Mouse (Mus musculus) fibroblast of lung, adult 2 months (primary cell): ENCODE data around the gene 1700001K19Rik.
"Not testable (repeated sequence)": the region's sequence is repeated elsewhere in the genome, so short reads cannot be mapped to it uniquely, and the experiment has no call there.

Experiments used
- DNase-seq: peaks from one replicate; pipeline ENCODE4 v3.0.0-alpha.2; 2011; ENCODE audit warnings: low read depth

Gene 1700001K19Rik

DNA sequence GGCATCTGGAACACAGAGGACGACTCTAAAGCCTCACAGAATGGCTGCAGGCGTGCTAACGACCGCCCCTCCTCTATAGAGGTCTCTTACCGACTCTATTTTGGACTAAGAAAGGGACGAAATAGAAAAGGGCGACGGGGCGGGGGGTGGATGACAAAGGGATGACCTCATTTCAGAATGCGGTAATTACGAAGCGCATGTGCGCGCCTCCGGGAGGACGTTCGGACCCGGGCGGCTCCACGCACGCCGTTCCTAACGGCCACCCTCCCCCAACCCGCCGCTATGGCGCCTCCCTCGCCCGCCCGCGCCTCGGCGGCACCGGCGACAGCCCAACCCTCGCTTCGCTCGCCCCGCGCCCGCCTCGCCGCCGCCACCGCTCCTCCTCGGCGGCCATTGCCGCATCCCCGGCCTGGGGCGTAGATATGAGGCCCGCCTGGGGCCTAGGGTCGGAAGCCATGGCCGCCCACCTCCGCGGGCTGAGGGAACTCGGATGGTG, 13.3 kb upstream of the 1700001K19Rik start:
- DNase-seq: no peak

DNA sequence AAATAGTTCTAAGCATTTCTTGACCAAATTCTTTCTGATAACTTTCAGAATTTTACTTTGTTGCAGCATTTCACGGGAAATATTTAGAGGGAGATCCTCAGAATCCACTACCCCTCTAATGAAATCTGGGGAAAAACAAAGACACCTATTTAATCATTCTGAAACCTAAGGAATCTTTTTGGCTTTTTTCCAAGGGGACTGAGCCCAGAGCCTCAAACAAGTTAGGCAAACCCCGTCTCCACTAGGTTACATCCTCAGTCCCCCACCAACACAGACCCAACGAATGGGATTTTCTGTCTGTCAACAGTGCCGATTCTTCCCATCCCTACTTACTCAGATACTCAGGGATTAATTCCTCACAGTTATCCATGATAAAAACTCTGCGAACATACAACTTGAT, 11.0 kb upstream of the 1700001K19Rik start:
- DNase-seq: not testable (repeated sequence)

DNA sequence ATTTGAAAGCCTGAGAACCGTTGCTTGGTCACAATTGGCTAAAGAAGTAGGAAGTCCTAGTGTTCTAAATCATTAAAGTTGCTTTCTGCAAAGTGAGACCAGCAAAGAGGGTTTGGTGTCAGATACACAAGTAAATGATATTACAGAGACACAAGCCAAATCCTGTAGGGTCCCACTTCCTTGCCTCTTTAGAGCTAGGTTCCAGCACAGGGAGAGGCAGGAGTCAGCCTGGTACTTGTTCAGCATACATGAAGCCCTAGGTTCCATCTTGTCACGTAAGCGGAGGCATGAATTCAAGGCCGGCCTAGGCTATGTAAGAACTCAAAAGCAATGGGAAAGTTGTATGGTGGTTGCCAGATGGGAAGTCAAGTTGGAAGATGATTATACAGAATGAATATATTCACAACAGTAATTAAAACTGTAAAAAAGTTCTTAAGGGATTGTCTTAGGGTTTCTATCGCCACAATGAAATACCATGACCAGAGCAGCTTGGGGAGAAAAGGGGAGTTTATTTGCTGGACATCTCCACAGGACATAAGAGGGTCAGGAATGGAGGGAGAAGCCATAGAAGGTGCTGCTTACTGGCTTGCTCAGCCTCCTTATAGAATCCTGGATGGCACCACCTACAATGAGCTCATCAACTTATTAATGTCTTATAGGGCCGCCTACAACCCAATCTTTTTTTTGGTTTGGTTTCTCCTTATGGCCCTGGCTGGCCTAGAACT, 7.7 kb upstream of the 1700001K19Rik start:
- DNase-seq: no peak

DNA sequence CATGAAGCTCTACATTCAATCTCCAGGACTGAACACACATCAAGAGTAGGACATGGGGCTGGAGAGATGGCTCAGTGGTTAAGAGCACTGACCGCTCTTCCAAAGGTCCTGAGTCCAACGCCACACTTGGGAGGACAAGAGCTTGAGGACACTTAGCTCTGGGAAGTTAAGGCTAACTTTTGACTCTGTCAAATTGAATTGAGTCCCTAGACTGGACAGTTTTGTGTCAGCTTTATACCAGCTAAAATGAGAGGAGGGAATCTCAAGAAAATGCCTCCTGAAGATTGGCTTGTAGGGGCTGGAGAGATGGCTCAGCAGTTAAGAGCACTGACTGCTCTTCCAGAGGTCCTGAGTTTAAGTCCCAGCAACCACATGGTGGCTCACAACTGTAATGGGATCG, 6.5 kb upstream of the 1700001K19Rik start:
- DNase-seq: not testable (repeated sequence)

DNA sequence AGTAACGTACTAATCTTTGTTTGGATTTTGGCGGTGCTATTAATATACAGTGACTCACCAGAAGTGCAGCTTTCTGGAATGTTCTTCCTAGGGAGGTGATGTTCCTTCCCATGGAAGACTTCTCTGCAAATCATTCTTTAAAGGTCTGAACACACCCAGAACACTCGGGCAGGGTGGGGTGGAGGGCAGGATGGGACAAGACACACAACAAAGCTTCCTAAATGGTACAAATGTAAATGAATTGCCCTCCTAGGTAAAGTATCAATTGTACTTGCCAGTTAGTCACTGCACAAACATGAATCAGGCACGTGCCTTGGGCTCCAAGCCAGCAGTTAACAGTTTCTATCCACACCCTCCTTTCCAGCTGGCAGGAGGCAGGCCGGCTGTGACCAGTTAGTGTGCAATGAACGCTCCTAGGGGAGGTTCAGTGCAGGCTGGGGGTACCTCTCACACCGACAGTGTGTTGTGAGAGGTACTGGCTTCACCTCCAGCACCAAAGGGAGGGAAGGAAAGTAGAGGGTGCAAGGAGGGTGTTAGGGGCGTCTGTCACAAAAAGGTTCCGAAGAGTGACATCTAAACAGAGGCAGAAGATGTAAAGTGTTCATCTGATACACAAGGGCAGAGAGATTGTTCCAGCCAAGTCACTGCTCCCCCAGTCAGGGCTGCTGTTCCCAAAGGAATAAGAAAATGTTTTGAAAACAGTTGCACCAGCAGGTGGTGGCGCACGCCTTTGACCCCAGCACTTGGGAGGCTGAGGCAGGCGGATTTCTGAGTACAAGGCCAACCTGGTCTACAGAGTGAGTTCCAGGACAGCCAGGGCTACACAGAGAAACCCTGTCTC, 5.7 kb upstream of the 1700001K19Rik start:
- DNase-seq: peak; percentile 83

DNA sequence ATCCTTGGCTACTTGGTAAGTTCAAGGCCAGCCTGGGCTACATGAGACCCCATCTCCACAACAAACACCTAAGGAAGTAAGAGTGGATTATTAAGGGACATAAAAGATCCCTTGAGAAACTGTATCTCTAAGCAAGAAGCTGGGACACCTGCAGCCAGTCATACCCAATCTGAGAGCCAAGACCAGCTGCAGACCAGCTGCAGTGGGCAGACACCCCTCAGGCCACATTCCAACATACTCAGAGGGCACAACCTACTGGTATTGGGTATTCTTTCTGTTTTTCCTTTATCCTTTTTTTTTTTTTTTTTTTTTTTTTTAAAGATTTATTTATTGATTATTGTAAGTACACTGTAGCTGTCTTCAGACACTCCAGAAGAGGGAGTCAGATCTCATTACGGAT, 1.2 kb upstream of the 1700001K19Rik start:
- DNase-seq: no peak

DNA sequence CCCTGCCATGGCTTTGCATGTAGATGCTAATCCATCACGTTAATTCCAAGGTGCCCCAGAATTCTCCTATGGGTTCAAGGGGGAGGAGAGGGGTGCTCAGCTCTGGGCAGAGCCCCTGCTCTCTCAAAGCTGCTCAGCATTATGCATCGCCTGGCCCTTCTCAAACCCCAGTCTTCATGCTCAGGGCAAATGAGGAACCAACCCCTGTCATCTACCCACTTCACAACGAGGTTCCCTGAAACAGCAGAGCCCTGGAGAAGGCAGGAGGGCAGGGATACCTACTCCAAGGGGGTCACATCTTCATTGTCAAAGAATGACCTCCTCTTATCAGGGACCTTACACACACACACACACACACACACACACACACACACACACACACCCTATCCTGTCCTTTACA, 541 bp downstream of the 1700001K19Rik start:
- no peak for DNase-seq

DNA sequence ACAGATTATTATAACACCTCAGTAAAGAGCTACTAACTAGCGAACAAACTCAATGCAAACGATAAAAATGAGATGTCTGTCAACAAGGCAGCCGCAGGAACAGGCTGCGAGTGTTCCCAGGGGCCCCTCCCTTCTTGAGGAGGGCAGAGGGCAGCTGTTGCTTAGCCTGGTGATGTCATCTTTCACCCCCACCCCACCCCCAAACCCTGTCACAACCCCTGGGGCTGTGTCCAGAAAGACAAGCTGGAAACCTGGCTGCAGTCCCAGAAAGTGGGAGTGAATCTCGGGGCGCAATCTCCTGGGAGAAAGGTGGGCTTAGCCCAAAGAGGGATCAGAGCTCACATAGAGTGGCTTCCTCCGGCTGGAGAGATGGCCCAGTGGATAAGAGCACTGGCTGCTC, 1.2 kb downstream of the 1700001K19Rik start:
- DNase-seq: no peak

DNA sequence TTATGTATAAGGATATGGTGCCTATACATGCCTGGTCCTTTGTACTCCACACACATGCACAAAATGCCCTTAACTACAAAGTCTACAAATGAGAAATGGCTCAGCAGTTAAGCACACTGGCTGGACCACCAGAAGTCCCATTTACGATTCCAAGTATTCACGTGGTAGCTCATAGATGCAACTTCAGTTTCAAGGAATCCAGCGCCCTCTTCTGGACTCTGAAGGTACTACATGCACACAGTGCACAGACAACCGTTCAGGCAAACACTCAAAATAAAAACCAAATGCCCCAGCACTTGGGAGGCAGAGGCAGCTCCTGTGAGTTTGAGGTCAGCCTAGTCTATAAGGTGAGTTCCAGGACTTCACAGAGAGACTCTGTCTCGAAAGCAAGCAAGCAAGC, 8.2 kb downstream of the 1700001K19Rik start:
- DNase-seq: no peak

DNA sequence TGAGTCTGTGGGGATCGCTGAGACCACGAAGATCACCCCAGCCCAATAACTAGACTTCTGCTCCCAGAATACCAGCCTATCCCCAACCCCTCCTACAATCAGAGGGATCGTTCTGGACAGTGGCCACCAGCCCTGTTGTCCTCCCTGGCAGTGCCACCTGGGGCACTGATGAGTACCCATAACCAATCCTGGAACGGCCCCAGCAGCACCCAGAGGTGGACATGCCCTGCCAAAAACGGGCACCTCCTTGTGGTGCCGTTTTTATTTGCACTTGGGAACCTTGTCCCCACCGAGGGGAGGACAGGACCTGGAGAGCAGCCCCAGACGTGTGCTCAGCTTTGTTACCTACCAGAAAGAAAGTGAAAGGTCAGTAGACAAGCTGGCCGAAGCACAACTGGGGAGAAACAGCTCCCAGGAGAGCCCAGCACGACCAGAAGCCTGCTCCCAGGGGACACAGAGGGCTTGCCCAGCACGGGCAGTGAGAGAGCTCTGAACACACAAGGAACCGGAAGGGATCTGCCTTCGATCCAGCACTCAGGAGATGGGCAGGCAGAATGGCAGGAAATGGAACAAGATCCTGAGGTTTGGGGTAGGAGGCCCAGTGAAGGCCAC, 14.8 kb downstream of the 1700001K19Rik start:
- DNase-seq: no peak

DNA sequence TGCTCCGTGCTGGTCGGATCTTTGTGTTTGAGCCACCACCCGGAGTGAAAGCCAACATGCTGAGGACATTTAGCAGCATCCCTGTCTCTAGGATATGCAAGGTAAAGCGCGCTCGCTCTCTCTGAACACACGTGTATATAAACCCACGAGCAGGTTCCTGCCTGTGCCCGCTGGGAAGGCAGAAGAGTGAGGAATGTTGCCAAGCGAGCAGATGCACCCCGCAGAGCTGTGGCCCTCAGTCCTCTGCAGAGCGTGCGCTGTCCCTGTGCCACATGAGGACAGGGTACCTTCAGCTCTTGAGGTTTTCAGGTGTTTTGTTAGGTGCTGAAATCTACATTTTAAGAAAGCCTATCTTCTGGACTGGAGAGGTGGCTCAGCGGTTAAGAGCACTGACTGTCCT, 20.7 kb downstream of the 1700001K19Rik start:
- DNase-seq: no peak

DNA sequence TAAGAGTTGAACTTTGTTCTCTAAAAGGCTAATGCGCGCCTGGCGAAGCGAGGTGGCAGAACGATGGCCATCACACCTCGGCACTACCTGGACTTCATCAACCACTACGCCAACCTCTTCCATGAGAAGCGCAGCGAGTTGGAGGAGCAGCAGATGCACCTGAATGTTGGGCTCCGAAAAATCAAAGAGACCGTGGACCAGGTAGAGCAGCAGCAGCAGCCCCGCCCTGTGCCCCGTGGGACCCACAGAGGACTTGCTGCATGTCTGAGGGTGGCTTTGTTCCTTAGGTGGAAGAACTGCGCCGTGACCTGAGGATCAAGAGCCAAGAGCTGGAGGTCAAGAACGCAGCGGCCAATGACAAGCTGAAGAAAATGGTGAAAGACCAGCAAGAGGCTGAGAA, 31.0 kb downstream of the 1700001K19Rik start:
- no peak for DNase-seq

DNA sequence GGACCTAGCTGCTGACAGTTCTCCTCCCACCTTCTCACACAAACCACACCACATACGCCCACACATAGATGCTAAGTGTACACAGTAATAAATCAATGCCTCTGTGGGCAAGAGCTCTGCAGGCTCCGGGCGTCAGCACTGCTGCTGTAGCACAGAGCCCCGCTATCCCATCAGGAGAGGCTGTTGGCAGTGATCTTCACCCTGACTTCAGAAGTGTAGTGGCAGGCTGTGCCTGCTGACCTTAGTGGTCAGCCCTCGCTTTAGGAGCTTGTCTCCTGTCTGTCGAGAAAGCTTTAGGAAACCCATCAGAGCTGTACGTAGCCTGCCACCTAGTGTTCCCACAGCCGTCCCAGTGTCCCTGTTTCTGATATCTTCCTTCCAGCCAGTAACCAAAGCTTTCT, 32.2 kb downstream of the 1700001K19Rik start:
- DNase-seq: no peak

DNA sequence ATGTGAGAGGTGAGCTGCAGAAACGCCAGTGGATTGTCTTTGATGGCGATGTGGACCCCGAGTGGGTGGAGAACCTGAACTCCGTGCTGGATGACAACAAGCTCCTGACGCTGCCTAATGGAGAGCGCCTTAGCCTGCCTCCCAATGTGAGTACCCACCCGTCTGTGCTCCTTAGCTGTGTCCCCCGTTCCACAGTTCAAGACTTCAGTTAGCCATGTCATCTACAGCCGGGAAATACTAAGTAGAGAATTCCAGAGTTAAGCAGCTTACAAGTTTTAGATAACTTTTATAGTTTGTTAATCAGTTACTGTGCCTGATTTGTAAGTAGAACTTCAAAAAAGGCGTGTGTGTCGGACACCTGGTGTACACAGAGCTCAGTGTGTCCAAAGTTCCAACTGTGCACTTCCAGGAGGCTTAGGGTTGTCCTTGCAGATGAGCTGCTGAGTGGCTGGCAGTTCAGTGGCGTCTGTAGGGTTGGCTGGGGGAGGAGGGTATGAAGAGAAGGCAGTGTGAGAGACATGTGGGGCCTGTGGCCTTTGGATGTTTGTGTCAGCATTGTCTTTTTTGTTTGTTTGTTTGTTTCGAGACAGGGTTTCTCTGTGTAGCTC, 44.8 kb downstream of the 1700001K19Rik start:
- DNase-seq: no peak

DNA sequence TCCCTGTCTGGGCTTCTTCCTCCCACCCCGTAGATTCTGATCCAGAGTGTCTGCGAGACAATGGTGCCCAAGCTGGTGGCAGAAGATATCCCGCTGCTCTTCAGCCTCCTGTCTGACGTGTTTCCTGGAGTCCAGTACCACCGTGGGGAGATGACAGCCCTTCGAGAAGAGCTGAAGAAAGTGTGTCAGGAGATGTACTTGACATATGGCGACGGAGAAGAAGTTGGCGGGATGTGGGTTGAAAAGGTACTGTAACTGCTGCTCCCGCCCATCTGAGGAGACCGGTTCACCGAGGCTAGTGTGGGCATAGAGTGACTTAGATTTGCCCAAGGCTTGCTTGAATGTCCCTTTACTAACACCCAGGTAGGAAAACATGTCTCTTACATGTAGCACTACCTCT, 46.1 kb downstream of the 1700001K19Rik start:
- DNase-seq: no peak

DNA sequence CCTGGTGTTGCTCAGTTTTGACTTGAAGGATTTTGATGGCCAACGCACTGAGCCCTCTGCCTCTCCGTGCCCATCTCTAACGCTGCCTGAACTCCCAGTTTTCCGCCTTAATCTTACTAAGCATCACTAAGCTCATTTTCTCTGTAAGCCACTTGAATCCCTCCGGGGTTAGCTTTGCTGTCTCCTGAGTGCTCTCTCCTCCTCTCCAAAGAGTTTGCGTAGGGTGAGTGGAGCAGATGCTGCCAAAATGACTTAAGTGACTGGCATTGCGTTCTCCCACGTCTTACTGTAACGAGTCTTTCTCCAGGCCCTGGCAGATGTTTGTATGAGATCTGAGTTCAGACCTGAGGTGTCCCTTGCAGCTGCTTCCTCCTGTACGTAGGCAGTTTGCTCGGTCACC, 52.4 kb downstream of the 1700001K19Rik start:
- DNase-seq: no peak
